Mouse (Mus musculus) c-Kit-positive CD71-negative TER-119-negative erythroid progenitor cells, embryonic 14.5 days (primary cell): ENCODE results near the gene Fam187b.
"Not testable (repeated sequence)": the region's sequence is repeated elsewhere in the genome, so short reads cannot be mapped to it uniquely, and the experiment has no call there.

ENCODE experiments used
- DNase-seq: peaks from one replicate; pipeline ENCODE4 v3.0.0-alpha.2; 2013; ENCODE audit warnings: low read depth

Gene Fam187b

DNA sequence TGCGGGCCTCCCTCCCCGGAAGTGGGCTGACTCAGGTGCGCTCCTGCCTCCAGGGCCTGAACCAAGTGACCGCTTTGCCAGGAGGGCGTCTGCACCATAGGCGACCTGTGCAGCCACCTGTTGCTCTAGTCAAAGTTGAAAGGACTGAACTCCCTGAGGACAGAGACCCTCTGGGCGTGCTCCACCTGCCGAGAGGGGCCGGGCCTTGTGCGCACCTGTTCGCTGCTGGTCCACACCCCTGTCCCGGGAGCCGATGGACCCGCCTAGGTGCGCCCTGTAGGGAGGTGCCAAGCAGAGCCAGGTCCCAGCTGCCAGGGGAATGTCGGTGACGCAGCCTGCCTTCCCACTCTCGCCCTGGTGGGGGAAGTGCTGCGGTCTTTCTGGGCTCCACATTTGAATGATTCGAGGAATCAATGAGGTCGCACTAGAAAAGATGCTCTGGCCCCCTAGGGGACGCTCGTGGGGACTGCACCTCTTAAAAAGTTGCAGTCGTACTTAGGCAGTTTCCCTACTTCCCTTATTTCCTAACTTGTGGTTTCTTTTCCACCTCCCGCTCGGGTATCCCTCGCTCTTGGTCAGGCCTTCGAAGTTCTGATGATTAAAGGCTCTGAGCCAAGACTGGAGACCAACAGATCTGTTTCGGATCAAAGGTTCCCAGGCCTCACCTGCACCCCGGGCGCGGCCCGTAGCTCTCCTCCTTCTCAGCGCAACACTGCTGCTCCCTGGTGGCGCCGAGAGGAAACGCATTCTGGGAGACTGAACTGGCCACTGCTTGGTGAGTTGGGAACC is at the start of gene Fam187b:
TSS of gene Fam187b (plus strand) at position 290 of the 789 bp plus-strand sequence.
- DNase-seq: peak; percentile 87

DNA sequence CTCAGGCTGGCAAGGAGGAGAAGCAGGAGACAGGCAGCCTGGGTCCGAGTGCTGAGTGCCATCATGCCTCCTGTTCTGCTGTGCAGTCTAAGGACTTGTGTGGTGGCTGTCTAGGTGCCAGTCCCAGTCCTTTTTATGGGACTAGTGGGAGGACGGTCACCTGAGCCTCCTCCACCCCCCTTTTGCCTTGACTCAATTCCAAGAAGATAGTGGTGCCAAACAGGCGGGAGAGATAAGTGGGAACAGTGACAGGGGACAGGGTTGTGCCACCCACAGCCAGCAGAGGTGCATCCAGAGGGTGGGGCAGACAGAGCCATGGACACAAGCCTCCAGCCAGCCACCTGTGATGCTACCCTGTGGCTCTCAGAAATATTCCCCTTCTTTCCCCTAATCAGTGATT is 49.5 kb upstream of the Fam187b start:
- no peak for DNase-seq

DNA sequence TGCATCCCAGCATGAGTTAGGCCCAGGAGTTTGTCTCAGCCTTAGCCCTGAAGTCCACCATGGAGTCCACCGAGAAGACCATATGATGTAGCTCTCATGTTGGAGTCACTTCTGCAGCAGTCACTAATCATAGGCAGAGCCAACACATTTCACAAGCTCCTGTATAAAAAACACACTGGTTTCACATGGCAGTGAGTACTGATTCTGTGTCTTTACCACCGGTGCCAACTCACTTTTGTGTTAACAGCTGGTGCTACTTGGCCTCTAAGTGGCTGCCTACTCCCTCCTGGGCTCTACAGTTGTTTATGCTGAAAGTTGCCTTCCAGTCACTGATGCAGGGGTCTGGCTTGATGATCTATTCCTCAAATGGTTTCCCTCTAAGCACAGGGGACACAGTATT is 49.0 kb upstream of the Fam187b start, which contains the start of gene Hamp2:
TSS of gene Hamp2 (minus strand) at position 101 of the 400 bp plus-strand sequence.
- DNase-seq: not testable (repeated sequence)

DNA sequence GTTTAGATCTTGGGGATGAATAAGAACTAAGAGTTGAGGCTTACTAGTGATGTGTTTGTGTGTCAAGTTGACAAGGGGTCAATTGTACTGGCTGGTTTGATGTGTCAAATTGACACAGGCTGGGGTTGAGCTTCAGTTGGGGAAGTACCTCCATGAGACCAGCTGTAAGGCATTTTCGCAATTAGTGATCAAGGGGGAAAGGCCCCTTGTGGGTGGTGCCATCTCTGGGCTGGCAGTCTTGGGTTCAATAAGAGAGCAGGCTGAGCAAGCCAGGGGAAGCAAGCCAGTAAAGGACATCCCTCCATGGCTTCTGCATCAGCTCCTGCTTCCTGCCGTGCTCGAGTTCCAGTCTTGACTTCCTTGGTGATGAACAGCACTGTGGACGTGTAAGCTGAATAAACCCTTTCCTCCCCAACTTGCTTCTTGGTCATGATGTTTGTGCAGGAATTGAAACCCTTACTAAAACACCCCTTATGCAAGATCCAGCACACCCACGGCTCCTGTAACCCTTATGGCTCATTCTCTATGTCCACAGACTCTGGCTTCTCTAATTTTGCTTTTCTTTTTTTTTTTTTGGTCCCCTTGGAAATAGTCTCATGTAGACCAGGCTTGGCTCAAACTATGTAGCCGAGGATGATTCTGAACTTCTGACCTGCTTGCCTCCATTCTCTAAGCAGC is 38.0 kb upstream of the Fam187b start:
- not testable (repeated sequence) for DNase-seq

DNA sequence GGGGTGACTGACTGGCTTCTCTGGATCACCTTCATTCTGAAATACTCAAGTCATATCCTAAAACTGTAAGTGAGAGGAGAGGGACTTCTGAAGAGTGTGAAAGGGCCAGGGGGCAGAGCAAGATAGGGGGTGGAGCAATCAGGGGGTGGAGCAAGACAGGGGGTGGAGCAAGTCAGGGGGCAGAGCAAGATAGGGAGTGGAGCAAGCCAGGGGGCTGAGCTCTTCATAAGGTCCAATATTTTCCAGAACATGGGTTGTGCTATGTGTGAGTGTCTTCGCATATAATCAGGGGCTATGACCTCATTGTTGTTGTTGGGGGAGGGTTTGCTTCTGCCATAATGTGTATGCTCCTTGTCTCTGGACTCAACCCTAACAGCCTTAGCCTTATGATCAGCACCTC is 33.5 kb upstream of the Fam187b start:
- not testable (repeated sequence) for DNase-seq

DNA sequence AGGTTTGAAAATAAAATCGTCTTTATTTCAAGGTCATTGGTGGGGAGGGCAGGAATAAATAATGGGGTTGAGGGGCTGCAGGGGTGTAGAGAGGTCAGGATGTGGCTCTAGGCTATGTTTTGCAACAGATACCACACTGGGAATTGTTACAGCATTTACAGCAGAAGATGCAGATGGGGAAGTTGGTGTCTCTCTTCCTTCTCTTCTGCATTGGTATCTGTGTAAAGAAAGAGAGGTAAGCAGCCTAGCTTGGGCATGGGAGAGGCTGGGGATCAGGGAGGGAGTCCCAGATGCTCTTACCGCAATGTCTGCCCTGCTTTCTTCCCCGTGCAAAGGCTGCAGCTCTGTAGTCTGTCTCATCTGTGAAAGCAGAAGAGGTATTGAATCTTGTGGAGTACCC is 31.2 kb upstream of the Fam187b start:
- not testable (repeated sequence) for DNase-seq

DNA sequence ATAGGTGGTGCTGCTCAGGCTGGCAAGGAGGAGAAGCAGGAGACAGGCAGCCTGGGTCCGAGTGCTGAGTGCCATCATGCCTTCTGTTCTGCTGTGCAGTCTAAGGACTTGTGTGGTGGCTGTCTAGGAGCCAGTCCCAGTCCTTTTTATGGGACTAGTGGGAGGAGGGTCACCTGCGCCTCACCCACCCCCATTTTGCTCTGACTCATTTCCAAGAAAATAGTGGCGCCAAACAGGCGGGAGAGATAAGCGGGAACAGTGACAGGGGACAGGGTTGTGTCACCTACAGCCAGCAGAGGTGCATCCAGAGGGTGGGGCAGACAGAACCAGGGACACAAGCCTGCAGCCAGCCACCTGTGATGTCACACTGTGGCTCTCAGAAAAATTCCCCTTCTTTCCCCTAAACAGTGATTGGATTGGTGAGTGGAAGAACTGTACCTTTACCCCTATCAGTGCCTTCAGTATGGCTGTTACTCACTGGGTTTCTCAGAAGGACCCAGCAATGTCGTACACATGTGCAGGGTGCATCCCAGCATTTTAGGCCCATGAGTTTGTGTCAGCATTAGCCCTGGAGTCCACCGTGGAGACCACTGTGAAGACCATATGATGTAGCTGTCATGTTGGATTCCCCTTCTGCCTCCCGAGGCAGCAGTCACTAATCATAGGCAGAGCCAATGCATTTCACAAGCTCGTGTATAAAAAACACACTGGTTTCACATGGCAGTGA is 29.5 kb upstream of the Fam187b start, which contains the start of gene Hamp:
TSS of gene Hamp (minus strand) at position 124 of the 727 bp plus-strand sequence.
- no peak for DNase-seq

DNA sequence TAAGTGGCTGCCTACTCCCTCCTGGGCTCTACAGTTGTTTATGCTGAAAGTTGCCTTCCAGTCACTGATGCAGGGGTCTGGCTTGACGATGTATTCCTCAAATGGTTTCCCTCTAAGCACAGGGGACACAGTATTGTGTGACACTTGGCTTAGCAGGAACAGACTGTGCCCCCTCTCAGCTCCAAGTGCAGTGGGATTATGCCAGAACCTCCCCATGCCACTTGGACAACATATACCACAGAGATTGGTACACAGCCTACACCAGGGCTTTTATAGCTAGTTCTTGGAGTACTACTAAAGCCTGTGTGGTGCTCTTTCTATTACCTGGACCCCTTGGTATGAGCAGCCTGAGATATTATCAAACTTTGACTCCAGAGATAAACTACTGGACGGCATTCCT is 28.9 kb upstream of the Fam187b start:
- DNase-seq: not testable (repeated sequence)

DNA sequence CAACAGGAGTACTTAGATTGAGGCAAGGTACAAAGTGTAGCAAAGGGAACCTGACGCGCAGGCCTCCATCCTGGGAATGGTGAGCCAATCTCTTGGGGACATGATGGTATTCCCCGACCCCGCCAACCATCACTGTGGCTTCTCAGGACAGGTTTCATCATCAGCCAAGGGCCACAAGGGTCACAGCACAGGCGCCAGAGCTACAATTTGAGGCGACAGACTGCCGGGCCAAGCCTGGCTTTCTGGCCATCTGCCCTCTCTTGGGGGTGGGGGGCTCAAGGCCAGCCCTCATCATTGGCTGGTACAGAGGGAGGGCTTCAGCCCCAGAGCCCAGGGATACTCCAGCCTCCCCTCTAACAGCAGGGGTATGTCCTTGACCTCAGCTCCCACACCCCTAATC is 28.1 kb upstream of the Fam187b start:
- not testable (repeated sequence) for DNase-seq

DNA sequence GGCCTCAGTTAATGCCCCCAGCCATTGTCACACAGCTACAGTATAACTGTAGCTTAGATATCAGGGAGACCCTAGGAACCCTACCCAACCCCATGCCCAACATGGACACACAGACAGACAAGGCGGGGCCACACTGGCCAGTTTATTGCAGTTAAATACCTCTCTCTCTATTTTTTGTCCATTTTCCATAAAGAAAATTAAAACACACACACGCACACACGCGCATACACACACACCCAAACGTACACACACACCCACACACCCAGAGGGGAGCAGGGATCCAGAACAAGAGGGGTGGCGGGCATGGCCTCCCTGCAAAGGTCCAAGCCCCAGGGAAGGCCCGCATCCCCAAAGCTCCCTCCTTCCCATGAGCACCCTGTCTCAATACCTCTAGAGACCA is 27.7 kb upstream of the Fam187b start:
- DNase-seq: no peak

DNA sequence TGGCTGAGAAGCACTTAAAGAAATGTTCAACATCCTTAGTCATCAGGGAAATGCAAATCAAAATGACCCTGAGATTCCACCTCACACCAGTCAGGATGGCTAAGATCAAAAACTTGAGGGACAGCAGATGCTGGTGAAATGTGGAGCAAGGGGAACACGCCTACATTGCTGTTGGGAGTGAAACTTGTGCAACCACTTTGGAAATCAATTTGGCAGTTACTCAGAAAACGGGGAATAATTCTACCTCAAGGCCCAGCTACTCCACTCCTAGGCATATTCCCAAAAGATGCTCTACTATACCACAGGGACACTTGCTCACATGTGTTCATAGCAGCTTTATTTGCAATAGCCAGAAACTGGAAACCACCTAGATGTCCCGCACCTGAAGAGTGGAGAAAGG is 23.7 kb upstream of the Fam187b start:
- DNase-seq: not testable (repeated sequence)

DNA sequence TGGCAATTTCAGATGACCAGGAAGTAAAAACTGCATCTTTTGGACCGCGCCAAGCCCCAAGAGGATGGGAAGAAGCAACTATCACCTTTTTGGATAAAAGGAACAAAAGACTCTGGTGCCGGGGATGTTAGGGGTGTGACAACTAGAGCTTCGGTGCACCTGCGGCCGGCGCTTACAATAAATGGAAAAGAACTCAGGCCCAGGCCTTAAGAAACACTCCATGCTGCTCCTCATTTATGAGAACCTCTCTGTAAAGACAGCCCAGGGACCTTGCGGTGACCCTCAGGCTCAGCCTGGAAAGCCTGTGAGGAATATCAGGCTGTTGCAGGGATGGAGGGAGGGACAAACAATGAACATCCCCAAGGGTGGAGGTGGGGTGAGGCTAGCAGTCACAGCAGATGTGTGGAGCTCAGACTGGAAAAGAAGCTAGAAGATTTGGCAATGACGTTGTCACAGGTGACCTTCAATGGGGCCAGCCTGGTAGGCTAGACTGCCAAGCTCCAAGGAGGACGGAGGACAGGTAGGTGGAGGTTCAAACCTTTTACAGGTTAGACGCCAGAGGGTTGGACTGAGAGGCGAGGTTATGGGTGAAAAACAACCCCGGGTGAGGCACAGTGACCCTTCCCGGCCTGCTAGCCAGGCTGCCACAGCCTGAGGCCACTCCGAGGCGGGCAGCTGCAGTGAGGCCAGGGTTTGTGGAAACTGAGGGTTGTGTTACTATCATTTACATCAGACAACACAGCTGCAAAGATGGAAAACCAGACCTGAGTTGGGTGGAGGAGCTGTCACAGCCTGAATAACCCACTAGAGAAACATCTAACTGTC is 20.9 kb upstream of the Fam187b start:
- no peak for DNase-seq

DNA sequence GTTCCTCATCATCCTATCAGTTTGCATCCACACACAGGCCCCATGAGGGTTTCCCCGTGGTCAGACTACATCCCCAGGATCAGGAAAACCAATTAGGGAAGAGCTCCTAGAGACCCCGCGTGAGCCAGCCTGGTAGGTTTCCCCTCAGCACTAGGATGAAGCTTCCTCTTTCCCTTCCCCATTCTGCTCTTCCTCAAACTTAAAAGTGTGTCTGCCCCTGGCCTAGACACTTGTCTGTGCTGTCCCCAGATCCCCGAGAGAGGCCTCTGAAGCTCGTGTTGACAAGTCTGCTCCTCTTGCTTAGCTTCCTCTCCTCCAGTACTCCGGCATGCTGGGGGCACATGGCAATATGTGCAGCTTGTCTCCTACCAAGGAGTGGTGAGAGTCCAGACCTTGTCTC is 20.1 kb upstream of the Fam187b start:
- no peak for DNase-seq

DNA sequence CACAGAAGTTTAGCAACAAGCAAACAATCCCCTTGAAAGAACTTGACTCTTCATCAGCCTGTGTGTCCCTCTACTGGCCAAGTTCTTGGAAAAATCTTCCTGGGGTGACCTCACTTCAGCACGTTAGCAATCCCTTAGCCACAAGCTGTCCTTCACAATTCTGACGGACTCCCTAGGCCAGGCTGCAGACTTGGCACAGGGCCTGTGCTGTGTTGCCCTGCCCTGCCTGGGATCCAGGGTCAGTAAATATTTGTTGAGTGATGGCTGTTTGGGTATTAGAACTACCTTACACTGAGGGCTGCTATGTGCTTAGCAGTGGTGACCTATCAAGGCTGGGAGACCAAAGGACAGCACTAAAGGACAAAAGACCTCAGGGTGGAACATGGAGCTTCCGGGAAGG is 19.6 kb upstream of the Fam187b start:
- DNase-seq: no peak

DNA sequence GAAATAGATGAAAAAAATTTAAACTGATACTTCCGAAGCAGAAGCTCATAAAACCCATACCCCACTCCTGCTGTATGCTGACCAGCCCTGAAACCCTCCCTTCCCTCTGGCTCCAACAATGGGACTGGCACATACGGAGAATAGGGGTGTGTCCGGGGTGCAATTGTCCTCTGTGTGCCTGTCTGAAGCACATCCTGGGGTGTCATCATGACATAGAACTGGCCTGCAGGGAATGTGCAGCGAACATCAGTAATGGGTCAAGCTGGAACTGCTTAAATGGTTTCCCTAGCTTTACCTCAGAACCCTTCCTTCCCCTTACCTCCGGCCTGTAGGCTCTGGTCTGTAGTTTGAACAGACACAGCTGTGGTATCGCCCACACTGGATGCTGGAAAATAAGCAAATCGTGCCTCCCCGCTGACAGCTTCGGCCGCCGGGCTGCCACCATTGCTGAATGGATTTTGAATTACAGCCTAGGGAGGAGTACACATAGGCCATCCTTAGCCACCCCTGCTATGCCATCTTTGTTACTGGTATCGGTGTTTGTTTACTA is 18.5 kb upstream of the Fam187b start:
- DNase-seq: no peak

DNA sequence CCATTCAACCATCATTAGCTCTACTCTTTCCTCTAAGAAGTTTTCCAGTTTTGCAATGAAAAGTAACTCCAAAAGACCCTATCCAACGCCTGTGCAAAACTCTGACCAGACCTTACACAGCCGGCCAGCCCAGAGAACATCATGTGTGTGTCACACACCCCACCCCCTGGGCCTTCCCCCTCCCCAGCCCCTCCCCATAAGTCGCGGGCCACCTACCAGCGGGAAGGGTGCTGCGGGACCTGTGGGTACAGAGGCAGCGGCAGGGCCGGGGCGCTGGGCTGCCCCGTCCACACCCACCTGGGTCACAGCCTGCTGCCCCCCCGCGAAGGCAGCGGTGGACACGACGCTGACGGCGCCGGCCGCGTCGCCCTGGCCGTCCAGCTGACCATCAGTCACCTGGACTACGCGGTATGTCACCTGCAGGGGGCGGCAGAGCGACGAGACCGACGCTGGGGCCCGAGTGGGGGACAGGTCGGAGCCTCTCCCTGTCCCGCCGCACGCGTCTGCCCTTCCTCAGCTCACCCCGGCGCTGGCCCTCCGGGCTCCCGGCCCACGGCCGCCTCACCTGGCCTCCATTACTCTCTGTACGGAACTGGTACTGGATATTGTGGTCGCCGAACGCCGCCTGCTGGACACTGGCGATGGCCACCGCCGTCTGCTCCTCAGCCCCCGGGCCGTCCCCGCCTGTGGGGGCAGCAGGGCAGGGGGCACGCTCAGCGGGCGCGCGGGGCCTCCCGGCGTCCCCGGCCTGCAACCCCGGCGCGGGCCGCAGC is 17.8 kb upstream of the Fam187b start:
- DNase-seq: no peak

DNA sequence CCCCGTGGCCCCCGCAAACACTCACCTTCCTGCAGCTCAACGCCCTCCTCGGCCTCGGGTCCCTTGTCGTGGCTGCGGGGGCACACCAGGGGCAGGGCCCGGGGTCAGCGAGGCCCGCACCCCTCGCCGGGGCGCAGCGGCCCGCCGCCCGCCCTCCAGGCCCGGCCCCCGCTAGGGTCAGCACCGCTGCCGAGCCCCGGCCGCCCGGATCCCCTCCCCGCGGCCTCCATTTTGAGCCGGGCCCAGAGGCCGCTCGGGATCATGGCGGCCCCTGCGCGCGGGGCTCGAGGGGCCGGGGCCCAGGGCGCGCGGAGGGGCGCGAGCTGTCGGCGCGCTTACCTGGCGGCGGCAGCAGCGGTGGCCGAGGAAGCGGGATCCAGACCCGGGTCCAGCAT is 17.2 kb upstream of the Fam187b start:
- no peak for DNase-seq

DNA sequence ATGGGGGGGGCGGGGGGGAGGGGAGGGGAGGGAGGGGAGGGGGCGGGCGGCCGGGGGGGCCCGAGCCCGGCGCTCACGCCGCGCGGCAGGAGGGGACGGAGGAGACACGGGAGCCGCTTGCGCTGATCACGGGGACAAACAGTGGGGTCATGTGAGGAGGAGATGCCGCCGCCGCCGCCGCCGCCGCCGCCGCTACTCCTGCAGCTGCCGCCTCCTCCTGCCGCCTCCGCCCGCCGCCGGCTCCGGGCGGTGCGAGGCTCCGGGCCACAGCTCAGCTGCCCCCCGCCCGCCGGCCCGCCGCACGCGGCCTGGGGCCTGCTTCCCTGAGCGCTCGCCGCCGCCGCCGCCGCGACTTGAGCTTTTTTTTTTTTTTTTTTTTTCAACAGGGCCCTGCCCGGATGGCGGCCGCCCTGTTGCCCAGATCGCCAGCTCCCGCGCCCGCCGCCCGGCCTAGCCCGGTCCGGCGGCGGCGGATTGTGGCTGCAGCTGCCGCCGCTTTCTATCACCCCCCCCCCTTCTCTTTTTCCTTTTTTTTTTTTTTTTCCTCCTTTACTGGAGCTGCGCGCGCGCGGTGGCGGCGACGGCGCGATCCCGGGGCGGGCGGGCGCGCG is 16.7 kb upstream of the Fam187b start, which contains the start of gene Usf2:
TSS of gene Usf2 (minus strand) at position 48 of the 611 bp plus-strand sequence.
- DNase-seq: no peak

DNA sequence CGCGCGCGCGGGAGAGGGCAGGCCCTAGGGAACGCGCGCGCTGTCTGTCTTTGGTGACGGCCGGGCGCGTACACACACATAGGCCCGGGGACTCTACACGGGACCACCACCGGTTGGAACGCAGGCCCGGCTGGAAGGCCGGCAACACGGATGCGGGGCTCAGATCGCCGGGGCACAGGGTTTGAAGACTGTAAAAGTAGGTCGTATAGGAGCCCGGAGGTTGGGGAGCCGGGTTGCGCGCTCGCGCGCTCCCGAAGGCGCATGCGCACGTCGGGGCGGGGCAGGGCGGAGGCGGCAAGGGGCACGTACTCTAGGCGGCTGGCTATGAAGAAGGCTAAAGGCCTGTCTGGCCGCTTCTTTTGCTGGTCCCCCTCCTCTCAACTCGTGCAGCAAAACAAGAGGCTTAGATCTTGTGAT is 16.2 kb upstream of the Fam187b start:
- peak; percentile 78 for DNase-seq
